Mouse (Mus musculus) ZHBTc4 (cell line): Measurements from ENCODE around the gene Trabd2b.

Experiments used
- DNase-seq: peaks from one replicate; pipeline ENCODE4 v3.0.0-alpha.2; 2011; ENCODE audit warnings: low read depth, low spot score

Gene Trabd2b

GRCm38 (mm10) chr4:114601201-114602009, 194.9 kb downstream of the Trabd2b start:
- no peak for DNase-seq

GRCm38 (mm10) chr4:114605670-114606069, 199.1 kb downstream of the Trabd2b start:
- no peak for DNase-seq

DNA sequence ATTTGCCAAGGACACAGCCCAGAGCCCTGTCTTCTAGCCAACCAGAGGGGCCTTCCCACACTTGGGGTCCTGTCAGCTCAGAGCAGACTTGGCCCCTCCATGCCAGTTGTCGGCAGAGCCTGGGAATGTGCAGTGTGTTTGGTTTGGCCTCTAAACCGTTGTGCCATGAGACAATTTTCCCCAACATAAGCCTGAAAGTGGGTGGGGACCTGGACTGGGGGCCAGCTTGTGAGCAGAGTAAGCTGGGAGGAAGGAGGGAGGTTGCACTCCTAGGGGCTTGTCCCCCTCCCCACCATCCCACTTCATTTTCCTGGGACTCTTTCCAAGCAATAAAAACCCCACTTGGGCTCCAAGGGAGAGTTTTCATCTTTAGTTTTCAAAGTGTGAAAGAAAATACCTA, 201.3 kb downstream of the Trabd2b start:
- DNase-seq, result no peak

DNA sequence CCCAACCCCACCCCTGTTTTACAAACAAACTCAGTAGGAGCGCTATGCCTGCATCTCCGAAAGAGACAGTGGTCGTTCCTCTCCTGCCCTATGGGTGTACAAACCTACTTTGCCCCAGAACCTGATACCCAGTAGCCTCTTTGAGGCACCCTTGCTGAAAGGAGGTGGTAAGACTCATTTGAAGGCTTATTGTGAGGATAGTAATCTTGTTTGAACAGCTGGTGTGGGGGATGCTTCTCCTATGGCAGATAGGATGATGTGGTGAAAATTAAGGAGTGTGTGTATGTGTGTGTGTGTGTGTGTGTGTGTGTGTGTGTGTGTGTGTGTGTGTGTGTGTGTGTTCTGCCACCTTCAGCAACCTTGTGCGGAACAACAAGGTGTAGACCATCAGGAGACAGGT, 202.8 kb downstream of the Trabd2b start:
- no peak for DNase-seq

- DNase-seq, result peak; percentile 28
Measured at GRCm38 (mm10) chr4:114611166-114611929, 204.8 kb downstream of the Trabd2b start.

DNA sequence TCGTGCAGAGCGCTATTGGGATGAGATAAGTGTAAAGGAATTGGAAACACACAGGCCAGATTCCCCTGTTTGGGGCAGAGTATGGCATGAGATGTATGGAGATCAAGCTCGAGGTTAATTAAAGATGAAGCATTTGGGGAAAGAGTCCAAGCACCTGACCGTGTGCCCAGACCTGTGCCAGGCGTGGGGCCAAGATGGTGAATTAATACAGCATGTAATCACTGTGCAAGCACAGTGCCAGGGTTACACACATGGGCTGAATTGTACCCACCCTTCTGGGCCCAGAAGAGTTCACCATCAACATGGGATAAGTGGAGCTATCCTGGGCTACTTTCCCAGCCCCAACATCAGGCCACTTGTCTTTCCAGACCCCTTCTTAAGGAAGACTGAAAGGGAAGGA, 205.5 kb downstream of the Trabd2b start:
- no peak for DNase-seq

DNA sequence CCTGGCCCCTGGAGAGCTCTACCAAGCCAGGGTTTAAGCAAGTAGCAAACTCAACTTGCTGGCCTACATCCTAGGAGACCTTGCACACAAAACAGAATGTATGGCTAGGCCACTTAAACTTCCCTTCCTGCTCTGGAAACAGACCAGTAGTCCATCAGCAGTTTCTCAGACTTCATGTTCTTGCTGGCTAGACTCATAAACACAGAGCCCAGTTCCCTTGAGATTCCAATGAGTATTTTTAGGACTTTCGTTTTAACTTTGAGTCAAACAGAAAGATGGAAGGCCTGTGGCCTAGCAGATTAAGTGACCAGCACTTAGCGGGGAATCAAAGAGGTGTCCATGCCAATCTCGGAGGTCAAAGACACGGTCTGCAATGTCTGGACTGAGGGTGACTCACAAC, 206.3 kb downstream of the Trabd2b start:
- no peak for DNase-seq

- no peak for DNase-seq
Measured at GRCm38 (mm10) chr4:114614086-114614485, 207.6 kb downstream of the Trabd2b start.

DNA sequence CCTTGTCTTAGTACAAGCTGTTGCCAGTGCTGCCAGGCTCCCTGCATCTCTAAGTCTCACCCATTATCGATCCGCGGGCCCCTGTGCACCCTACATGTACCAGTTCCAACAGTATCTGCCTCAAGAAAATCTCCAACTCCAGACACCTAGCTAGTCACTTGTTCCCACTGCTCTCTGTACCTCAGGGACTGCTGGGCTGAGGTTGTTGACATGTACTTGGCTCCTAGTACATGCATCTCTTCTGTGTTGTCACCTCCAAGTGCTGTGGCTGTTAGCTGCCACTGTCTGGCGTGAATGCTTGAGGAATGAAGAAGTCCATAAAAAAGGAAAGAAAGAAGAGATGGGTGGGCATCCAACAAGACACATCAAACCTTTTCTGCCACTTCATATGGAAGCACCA, 209.2 kb downstream of the Trabd2b start:
- no peak for DNase-seq

DNA sequence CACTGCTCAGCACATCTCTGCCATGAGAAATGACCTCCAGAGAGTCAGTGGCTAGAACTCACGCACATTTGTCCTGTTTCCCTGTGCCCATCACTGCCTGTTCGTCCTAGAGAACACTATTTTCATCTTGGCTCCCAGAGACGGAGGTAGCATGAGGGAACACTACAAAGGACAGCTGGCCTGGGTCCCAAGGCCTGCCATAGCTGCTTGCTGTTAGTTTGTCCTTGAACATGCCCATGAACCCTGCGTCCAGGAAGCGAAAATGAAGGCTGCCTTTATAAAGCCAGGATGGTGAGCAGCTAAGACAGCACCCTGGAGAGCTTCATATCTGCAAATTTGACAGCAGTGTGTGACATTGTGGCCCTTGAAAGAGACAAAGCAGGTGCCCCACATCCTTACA, 216.4 kb downstream of the Trabd2b start:
- DNase-seq, result no peak

- DNase-seq, result no peak
Measured at GRCm38 (mm10) chr4:114624114-114624910, 217.8 kb downstream of the Trabd2b start.

GRCm38 (mm10) chr4:114625357-114625756, 218.8 kb downstream of the Trabd2b start:
- DNase-seq, result no peak

GRCm38 (mm10) chr4:114625920-114626319, 219.4 kb downstream of the Trabd2b start:
- no peak for DNase-seq

DNA sequence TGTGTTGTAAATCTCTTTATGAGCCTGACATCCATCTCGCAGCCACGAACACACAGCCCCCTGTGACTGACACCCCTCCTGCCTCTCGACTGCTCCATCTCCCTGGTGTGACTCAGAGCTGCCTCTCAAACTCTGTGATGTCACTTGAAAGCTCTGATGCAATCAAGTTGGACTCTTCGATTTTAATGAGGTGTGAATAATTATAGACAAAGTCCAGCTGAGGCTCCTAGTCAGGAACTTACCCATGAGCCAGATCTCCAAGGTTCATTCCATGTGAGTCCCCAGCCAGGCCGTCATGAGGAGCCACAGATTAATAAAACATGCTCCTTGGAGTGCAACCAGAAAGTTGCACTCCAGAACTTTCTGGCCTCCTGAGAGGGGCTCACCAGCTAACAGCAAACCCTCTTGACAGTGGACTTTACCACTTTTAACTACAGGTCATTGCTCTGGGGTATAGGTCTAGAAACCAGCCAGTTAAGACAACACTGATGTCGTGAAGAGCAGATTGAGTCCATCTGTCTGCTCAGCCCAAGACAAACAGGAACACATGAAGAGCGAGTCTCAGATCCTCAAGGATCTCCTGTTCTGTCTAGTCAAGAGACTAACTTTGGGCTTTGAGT, 221.3 kb downstream of the Trabd2b start:
- DNase-seq, result no peak

- DNase-seq, result peak; percentile 35
Measured at GRCm38 (mm10) chr4:114635889-114636288, 229.4 kb downstream of the Trabd2b start.

DNA sequence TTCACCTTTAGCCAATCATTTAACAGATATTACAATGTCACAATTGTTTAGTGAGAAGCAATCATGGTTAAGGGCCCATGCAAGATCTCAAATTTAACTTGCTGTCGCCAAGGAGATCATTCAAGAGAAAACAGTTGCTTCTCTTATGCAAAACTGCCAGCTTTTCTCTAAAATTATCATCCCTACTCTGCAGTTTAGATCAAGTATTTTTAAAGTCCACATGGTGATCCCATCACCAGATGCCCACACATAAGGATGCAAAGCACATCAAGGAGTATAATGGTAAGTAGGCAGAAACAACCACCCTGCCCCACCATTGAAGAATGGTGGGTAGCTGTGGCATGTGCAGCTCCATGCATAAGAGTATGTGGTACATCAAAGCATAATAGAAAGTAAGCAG, 229.8 kb downstream of the Trabd2b start:
- DNase-seq, result no peak

- DNase-seq, result peak; percentile 56
Measured at GRCm38 (mm10) chr4:114637120-114637519, 230.6 kb downstream of the Trabd2b start.

GRCm38 (mm10) chr4:114642469-114642868, 235.9 kb downstream of the Trabd2b start:
- no peak for DNase-seq

DNA sequence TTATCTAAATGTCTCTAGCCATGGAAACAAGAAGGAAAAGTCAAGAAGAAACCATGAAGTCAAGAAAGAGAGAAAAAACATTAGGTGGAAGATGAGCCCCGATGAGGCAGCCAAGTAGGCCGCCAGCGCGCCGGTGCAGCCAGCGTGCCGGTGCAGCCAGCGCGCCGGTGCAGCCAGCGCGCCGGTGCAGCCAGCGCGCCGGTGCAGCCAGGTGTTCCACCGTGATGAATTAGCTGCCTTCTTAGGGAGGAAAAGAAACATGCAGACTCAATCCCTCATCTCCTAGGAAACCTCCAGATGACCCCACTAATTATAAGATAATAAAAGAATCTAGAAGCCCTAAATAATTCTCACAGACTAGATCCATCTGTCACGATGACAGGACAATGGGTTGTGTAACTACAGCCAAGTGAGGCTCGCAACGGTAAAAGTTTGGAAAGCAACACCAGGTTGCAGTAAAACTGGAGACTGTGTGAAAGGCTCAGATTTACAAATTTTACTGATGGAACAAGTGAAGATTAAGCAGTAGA, 237.2 kb downstream of the Trabd2b start:
- DNase-seq, result no peak

DNA sequence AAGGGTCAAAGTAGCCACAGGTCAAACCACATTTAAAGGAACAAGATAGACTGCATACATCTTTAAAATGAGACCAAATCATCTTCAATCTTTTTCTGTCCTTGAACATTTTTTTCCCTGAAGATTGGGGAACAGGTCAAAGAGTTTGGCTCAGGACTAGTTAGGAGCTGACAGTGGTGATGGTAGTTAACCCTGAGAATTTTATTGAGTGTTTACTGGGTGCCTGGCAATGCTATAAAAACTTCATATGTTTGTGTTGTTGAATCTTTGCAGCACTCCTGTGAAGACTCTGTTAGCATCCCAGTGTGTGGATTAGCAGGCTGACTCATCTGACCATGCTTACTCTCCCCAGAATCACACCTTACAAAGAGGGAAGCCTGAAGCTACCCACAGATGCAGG, 238.8 kb downstream of the Trabd2b start:
- no peak for DNase-seq
